Mouse (Mus musculus) cerebellum, adult 2 months (tissue): ENCODE results near the gene Prkcz.

Source experiments
- CTCF ChIP-seq: fragments of 200-500 bp; IDR thresholded peaks from 2 replicates; pipeline ENCODE4 v1.5.1; 2011; ENCODE audit warnings: low read depth, mild to moderate bottlenecking, control low read depth, low read length, moderate library complexity, borderline replicate concordance; ENCODE audit not compliant: insufficient read depth
- POLR2A ChIP-seq: fragments of 200-500 bp; IDR thresholded peaks from 2 replicates; pipeline ENCODE4 v1.6.1; 2011; ENCODE audit warnings: low read length, control low read depth, borderline replicate concordance; ENCODE audit not compliant: insufficient read depth

GRCm38 (mm10) chr4:155408695-155409057 is 47.5 kb upstream of the Prkcz start:
- TF ChIP-seq CTCF (peak; percentile 44; the same call in 1 of the 2 replicates), POLR2A (no peak)
